Mouse (Mus musculus) frontal cortex, postnatal 25 days (tissue): ENCODE data around the gene Fam168b.

Source experiments
- DNase-seq, 2 experiments: peaks; one replicate each; pipeline ENCODE4 v3.0.0; 2022; ENCODE audit warnings: low spot score in 2 of 2

Gene Fam168b

DNA sequence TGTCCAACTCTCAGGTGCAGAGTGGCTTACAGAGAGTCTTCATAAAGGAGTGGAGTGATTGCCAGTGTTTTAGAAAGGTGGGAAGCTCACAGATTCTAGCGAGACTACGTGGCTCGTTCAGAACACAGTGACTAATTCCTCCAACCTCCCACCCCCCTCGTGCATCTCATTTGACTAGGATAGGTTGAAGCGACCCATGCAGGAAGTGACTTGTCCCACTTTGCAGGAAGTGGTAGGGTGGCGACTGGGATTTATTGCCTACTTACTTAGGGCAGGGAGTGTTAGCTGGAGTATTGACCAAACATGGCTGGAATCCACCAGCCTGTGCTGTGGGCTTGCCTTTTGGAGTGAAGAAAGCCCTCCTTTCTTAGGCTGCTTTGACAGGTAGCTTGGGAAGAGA lies 8.7 kb upstream of the Fam168b start:
- no peak for DNase-seq

GRCm38 (mm10) chr1:34850343-34851136 lies 7.7 kb upstream of the Fam168b start:
- DNase-seq, result no peak

GRCm38 (mm10) chr1:34849745-34850342 lies 7.0 kb upstream of the Fam168b start, which contains the start of gene Plekhb2:
Gene Plekhb2 (plus strand): TSS chr1:34849976.
- peak; percentile 76 to 80 for DNase-seq

GRCm38 (mm10) chr1:34847070-34847469 lies 4.2 kb upstream of the Fam168b start:
- DNase-seq, result no peak

DNA sequence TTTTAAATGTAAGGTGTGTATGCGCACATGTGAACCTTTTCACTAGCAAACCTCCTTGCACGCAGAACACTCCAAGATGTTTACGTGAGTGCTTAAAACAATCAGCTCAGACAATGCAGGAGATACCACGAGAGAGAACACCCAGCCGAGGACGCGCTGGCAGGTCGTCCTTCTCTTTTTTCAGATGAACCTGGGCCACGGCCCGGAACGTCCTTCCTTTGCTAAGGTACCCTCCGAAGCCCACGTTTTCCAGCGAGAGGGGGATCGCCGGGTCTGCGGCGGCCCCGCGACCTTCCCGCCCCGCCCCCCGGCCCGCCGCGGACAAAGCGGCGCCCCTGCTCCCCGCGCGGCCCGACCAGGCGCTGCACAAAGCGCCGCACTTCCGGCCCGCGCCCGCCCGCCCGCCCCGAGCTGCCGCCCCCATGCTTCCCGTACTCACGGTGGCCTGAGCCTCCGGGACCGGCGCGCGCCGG lies 440 bp downstream of the Fam168b start:
- DNase-seq, result peak in 1 of 2 experiments; percentile 21

DNA sequence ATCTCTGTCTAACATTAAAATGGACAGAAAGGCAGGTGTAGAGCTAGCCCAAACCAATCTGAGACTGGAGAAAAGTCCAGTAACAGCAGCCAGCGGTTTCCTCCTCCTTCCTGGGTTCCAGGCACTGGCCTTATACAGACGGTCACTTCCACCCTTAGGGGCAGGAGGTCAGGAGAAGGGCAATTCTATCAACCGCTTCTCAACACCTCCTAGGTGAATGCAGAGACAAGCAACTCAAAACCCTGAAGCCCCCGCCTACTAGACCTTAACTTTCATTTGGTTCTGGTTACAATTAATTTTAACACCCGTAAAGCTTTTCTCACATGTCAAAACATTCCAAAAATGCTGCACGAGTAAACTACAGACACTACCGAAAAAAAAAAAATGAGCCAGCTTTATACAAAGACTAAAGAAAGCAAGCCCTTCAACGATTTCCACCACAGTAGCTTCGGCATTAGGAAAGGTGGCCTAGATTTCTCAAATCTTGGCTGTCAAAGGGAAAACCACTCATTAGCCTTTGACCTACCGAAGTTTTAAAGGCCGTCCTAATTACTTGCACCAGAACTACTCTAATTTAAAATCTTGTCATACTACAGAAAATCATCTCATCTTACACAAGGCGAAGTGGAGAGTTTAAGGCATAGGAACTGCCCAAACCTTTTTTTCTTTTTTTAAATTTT lies 1.0 kb downstream of the Fam168b start:
- DNase-seq, result no peak

- DNase-seq, result no peak
Observed at GRCm38 (mm10) chr1:34839241-34839640, 3.6 kb downstream of the Fam168b start.

GRCm38 (mm10) chr1:34837951-34838689 lies 4.7 kb downstream of the Fam168b start:
- DNase-seq, result no peak

GRCm38 (mm10) chr1:34834904-34835303 lies 8.0 kb downstream of the Fam168b start:
- DNase-seq, result no peak

DNA sequence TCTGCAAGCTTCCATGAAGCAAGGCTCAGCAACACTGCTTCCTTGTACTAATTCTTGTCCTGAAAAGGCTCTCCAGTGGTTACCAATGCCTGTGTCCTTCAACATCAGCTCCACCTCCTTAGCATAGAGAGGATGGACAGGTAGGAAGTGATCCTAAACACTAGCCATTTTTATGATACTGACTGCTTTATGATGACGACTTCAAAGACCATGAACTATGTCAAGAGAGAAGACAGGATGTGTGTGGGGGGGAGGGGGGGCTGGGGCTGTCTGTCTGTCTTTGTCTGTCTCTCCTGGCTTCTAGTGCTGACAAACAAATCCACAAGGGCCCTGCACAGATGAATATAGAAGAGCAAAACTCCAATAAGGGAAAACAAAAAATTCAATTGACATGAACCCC lies 11.5 kb downstream of the Fam168b start:
- no peak for DNase-seq

GRCm38 (mm10) chr1:34830934-34831333 lies 11.9 kb downstream of the Fam168b start:
- DNase-seq, result no peak

DNA sequence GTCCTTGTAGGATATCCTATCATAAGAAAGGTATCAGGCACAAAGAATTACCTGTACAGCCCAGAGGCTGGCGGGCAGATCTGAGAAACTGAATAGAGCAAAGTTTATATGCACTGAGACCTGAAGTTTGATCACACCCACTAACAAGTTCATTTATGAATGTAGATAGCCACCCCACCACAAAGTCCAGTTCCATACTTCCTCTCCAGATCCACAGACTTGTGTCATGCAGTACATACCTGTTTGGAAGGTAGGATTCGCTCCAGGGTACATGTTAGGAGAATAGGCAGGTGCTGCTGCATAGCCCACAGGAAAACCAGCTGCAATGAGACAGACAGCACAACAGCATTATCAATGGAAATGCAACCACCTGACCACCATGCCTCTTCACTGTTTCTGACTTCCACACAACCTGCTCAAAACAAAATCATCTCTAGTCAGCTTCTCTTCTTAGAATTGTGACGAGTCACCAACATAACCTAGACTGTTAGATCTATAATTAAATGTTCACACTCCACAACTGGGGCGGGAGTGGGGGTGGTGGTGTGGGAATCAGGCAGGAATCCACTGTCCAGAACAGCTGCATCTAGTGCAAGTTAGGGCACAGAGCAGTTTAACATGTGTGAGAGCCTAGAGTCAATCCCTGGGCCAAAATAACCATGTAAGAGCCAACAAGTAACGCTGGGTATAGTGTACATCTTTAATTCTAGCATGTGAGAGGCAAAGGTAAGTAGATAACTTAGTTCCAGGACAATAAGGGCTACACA lies 14.2 kb downstream of the Fam168b start:
- no peak for DNase-seq

DNA sequence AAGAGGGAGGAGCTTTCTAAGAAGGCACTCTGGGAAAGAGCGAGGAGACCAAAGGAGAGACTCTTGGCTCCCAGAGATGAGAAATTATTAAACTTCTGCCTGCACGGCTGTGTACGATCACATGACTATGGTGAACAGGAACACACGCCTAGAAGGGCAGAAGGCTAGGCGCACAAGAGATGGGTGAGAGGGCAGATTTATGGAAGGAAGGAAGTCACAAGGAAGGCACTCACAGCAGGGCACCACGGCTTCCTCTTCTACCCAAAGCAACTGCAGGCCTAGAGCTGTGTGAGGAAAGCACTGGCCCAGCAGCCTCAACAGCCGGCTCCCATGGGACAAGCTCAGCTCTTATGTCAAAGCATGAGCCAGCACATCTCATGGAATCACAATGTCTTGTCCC lies 15.0 kb downstream of the Fam168b start:
- no peak for DNase-seq

GRCm38 (mm10) chr1:34825909-34826308 lies 17.0 kb downstream of the Fam168b start:
- no peak for DNase-seq

- no peak for DNase-seq
Observed at GRCm38 (mm10) chr1:34824208-34824607, 18.7 kb downstream of the Fam168b start.

DNA sequence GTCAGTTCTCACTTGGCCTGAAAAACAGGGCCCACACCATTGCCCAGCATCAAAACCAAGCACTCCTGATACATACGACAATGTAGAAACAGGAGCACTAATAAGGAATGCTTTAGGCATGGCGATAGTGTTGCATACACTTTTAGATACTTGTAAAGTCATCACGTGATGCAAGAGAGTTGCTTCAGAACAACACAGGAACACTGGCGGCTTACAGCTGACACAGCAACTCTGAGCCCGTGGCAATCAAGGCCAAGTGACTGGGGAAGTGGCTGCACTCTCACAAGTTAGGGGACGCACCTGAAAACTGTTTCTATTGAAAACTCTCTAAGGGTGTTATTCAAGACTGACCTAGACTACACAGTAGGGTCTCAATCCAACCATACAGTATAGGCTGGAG lies 19.5 kb downstream of the Fam168b start:
- DNase-seq, result no peak

DNA sequence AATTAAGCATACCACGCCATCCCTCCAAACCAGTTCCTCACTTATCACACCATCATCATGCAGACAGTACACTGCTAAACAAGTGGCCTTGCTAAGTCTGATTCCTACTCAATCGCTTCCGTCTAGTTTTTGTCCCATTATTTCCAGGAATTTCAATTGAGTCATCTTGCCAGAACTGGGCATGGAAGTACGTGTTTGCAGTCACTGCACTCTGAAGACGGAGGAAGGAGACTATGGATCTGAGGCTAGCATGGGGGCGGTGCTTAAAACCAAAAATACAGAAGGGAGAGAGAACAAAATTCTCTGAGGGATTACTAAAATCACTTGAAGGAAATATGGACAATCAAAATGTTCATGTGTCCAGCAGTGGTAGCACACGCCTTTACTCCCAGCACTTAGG lies 20.1 kb downstream of the Fam168b start:
- no peak for DNase-seq

DNA sequence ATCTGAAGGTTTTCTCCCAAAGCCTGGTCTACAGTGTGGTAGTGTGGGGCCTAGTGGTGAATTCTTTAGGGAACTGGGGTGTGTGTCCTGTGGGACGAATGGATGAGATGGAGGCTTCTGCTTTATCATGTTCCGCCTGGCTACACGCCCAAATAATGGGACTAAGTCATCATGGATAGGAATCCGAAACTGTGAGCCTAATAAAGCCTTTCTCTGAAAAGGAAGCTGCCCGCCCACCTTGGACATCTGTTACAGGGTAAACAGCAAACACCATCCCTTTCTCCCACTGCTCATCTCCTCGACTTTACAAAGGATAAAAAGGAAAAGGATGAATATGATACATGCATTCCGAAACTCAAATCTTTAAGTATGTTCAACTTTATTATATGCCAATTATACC lies 20.9 kb downstream of the Fam168b start:
- DNase-seq, result no peak

- DNase-seq, result no peak
Observed at GRCm38 (mm10) chr1:34821411-34821810, 21.5 kb downstream of the Fam168b start.

- DNase-seq, result no peak
Observed at GRCm38 (mm10) chr1:34819225-34819910, 23.5 kb downstream of the Fam168b start.

GRCm38 (mm10) chr1:34815843-34816242 lies 27.0 kb downstream of the Fam168b start:
- DNase-seq, result no peak
